Mouse (Mus musculus) CH12.LX (cell line): Measurements from ENCODE around the gene Adprhl2. TPM values are rescaled to one million over a fixed set of nuclear protein-coding genes. Genes with fewer than 3 reads are reported as not detected.

Source experiments
- DNase-seq: peaks from one replicate; pipeline ENCODE4 v3.0.0-alpha.2; 2013; ENCODE audit errors: extremely low read depth
- H3K27ac ChIP-seq: 2 replicates; pipeline ENCODE4 v1.5.1; 2012; ENCODE audit warnings: low read depth, mild to moderate bottlenecking, control low read depth, moderate library complexity; ENCODE audit not compliant: insufficient read depth
- H3K27me3 ChIP-seq: replicated peaks from 2 replicates; pipeline ENCODE3; 2012; ENCODE audit warnings: inconsistent platforms
- H3K36me3 ChIP-seq, 2 experiments: replicated peaks in 1 of 2; 2 replicates each; pipeline versions ENCODE3 to v1.6.1; 2012; ENCODE audit warnings: inconsistent platforms in 1 of 2, low read length in 1 of 2, mild to moderate bottlenecking in 1 of 2, mixed read lengths in 1 of 2, moderate library complexity in 1 of 2; ENCODE audit not compliant: control insufficient read depth in 1 of 2, insufficient read depth in 1 of 2
- H3K4me1 ChIP-seq, 2 experiments: 2 replicates each; pipeline ENCODE4 v1.6.1; 2012; ENCODE audit warnings: inconsistent platforms in 1 of 2, moderate library complexity in 1 of 2; ENCODE audit not compliant: insufficient read depth in 2 of 2, control insufficient read depth in 1 of 2
- H3K4me2 ChIP-seq: 2 replicates; pipeline ENCODE4 v1.6.1; 2012; ENCODE audit warnings: low read depth, mild to moderate bottlenecking, control low read depth; ENCODE audit not compliant: poor library complexity, insufficient read depth, severe bottlenecking
- H3K4me3 ChIP-seq, 3 experiments: fragments of 150-350 bp in 1 of 3; sonication (generic) in 1 of 3; replicated peaks in 1 of 3; 2 replicates each; pipeline versions ENCODE3 to v1.5.1; 2011 to 2012; ENCODE audit warnings: low read depth in 2 of 3, low read length in 2 of 3, mild to moderate bottlenecking in 2 of 3, moderate library complexity in 2 of 3, control low read depth in 1 of 3, improper control_type of control experiment in 1 of 3, inconsistent platforms in 1 of 3, mixed read lengths in 1 of 3; ENCODE audit not compliant: poor library complexity in 1 of 3
- H3K79me2 ChIP-seq: replicated peaks from 2 replicates; pipeline ENCODE4 v1.6.1; 2012; ENCODE audit warnings: mild to moderate bottlenecking, moderate library complexity; ENCODE audit not compliant: control insufficient read depth, poor library complexity, insufficient read depth, severe bottlenecking; ENCODE audit errors: extremely low read depth
- H3K9ac ChIP-seq: 2 replicates; pipeline ENCODE4 v1.6.1; 2012; ENCODE audit warnings: low read depth, mild to moderate bottlenecking, control low read depth, moderate library complexity; ENCODE audit not compliant: insufficient read depth
- H3K9me3 ChIP-seq: replicated peaks from 2 replicates; pipeline ENCODE3; 2012; ENCODE audit warnings: low read length, inconsistent platforms, mixed read lengths
- CHD1 ChIP-seq: IDR thresholded peaks from 2 replicates; pipeline ENCODE4 v1.6.1; 2012; ENCODE audit warnings: low read depth, low read length, improper control_type of control experiment, inconsistent platforms
- CHD2 ChIP-seq: IDR thresholded peaks from 2 replicates; pipeline ENCODE4 v1.6.1; 2011; ENCODE audit warnings: low read length, improper control_type of control experiment
- GABPA ChIP-seq: IDR thresholded peaks from 2 replicates; pipeline ENCODE4 v1.6.1; 2012; ENCODE audit warnings: low read depth, low read length, improper control_type of control experiment, inconsistent platforms; ENCODE audit not compliant: insufficient replicate concordance
- JUN ChIP-seq: IDR thresholded peaks from 2 replicates; pipeline ENCODE4 v1.6.1; 2011; ENCODE audit warnings: low read depth, mild to moderate bottlenecking, low read length, improper control_type of control experiment, moderate library complexity; ENCODE audit not compliant: insufficient read depth
- KAT2A ChIP-seq: IDR thresholded peaks from 2 replicates; pipeline ENCODE4 v1.6.1; 2012; ENCODE audit warnings: low read length, improper control_type of control experiment, inconsistent platforms; ENCODE audit not compliant: insufficient replicate concordance
- MAFK ChIP-seq: IDR thresholded peaks from 2 replicates; pipeline ENCODE4 v1.6.1; 2011; ENCODE audit warnings: low read length, improper control_type of control experiment; ENCODE audit not compliant: insufficient replicate concordance
- MAX ChIP-seq: IDR thresholded peaks from 2 replicates; pipeline ENCODE4 v1.6.1; 2011; ENCODE audit warnings: low read length, improper control_type of control experiment
- MEF2A ChIP-seq: IDR thresholded peaks from 2 replicates; pipeline ENCODE4 v1.6.1; 2014; ENCODE audit warnings: low read depth, mild to moderate bottlenecking, inconsistent platforms, low read length, improper control_type of control experiment, borderline replicate concordance
- MYC ChIP-seq: IDR thresholded peaks from 2 replicates; pipeline ENCODE4 v1.6.1; 2011; ENCODE audit warnings: low read depth, mild to moderate bottlenecking, improper control_type of control experiment, low read length
- PAX5 ChIP-seq: IDR thresholded peaks from 2 replicates; pipeline ENCODE4 v1.6.1; 2012; ENCODE audit warnings: low read length, inconsistent platforms, mixed read lengths
- POLR2AphosphoS2 ChIP-seq: IDR thresholded peaks from 2 replicates; pipeline ENCODE4 v1.6.1; 2011; ENCODE audit warnings: low read depth, low read length, improper control_type of control experiment
- RAD21 ChIP-seq: IDR thresholded peaks from 2 replicates; pipeline ENCODE4 v1.6.1; 2011; ENCODE audit warnings: low read depth, mild to moderate bottlenecking, low read length, improper control_type of control experiment, moderate library complexity
- SIN3A ChIP-seq: IDR thresholded peaks from 2 replicates; pipeline ENCODE4 v1.6.1; 2012; ENCODE audit warnings: low read length, improper control_type of control experiment, inconsistent platforms
- SMC3 ChIP-seq: IDR thresholded peaks from 2 replicates; pipeline ENCODE4 v1.6.1; 2011; ENCODE audit warnings: low read depth, low read length, improper control_type of control experiment
- TCF12 ChIP-seq: IDR thresholded peaks from 2 replicates; pipeline ENCODE4 v1.6.1; 2014; ENCODE audit warnings: low read depth, mild to moderate bottlenecking, inconsistent platforms, low read length, improper control_type of control experiment
- USF1 ChIP-seq: IDR thresholded peaks from 2 replicates; pipeline ENCODE4 v1.6.1; 2014; ENCODE audit warnings: low read depth, mild to moderate bottlenecking, inconsistent platforms, low read length, improper control_type of control experiment
- ZKSCAN1 ChIP-seq: IDR thresholded peaks from 2 replicates; pipeline ENCODE4 v1.6.1; 2012; ENCODE audit warnings: low read depth, inconsistent platforms, low read length, improper control_type of control experiment, borderline replicate concordance
- ZNF384 ChIP-seq: IDR thresholded peaks from 2 replicates; pipeline ENCODE4 v1.6.1; 2012; ENCODE audit warnings: low read depth, low read length, improper control_type of control experiment, inconsistent platforms
- dilution Hi-C: fragments of 300-500 bp; cut with MboI; formaldehyde crosslinking; loops from 2 replicates; pipeline ENCODE4 v1.14.3; 2020; ENCODE audit warnings: low sequenced_read_pairs; ENCODE audit not compliant: extremely low pct_unique_long_range_greater_than_20kb, extremely low pct_ligation_motif_present
- in situ Hi-C: fragments of 300-500 bp; cut with MboI; formaldehyde crosslinking; loops from 3 replicates; pipeline ENCODE4 v1.14.3; 2019; ENCODE audit warnings: low sequenced_read_pairs, low pct_ligation_motif_present, low pct_unique_long_range_greater_than_20kb, mixed read lengths
- polyA plus RNA-seq: library from polyadenylated mRNA; unstranded; fragments of >175 nt; gene quantifications from 2 replicates; pipeline ENCODE4 v1.2.1, GENCODE M21; 2012; ENCODE audit warnings: low read depth; ENCODE audit not compliant: insufficient read length
- total RNA-seq, 2 experiments: library from RNA; depleted of rRNA; stranded (reverse); fragments of 300-350 nt in 1 of 2; fragments of >200 nt in 1 of 2; gene quantifications; 2 replicates each; pipeline ENCODE4 v1.2.3; 2012 to 2014

The Adprhl2 gene
- total and polyA plus RNA-seq, 3 experiments, result 52.0 to 68.5 (median 59.7) TPM

DNA sequence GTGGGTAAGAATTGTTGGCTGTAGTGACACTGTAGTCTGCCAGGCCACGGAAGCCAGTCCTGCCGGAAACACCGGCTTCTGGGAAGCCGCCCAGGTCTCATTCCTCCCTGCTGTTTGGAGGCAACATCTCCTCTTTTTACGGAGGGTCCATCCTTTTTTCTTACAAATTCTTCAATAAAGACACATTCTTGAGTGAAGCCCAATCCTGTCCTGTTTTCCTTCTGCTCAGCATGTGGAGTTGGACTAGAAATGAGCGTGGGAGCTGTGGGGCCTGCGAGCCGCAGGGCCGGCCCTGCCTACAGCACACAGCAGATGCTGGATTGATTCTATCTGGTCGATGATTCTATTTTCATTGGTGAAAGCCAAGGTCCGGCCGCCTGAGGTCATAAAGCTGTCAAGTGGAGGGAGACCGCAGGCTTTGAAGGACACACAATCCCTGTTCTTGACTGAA is 45.8 kb downstream of the Adprhl2 start:
- no peak for DNase-seq
- Histone ChIP-seq H3K4me2 (no peak overlapping the region), H3K9ac (no peak overlapping the region), H3K9me3 (no peaks in the 10 kb centered on the region), H3K36me3 (peaks cover 30 to 52% of the 10 kb centered on the region in 2 experiments), H3K27ac (no peak overlapping the region), H3K79me2 (no peaks in the 10 kb centered on the region), H3K4me3 (no peak overlapping the region), H3K27me3 (no peaks in the 10 kb centered on the region), H3K4me1 (peaks cover 0 to 6% of the 10 kb centered on the region in 2 experiments; a peak in 1 of 4 replicates)
- TF ChIP-seq TCF12 (no peak), SIN3A (no peak), CHD1 (no peak), GABPA (no peak), MEF2A (no peak), MAX (no peak), RAD21 (no peak), PAX5 (no peak), ZNF384 (no peak), KAT2A (no peak), SMC3 (no peak), MAFK (no peak)
- dilution Hi-C loops, result no loop called here
- in situ Hi-C loops, result no loop called here

DNA sequence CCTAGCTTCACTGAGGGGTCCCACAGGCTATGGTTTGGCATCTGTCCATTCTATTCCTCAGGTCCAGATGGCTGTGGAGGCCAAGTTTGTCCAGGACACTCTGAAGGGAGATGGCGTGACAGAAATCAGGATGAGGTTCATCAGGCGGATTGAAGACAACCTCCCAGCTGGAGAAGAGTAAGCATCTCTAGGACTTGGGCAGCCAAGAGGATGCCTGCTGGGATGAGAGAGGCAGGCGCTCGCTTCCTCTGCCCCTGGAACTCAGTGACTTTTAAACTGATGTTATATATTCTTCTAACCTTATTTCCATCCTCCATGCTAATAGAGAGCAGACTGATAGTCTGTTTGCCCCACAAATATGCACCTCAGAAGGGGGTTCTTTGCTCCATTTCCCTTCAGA is 46.4 kb downstream of the Adprhl2 start:
- Histone ChIP-seq H3K27me3 (no peaks in the 10 kb centered on the region), H3K9ac (no peak overlapping the region), H3K79me2 (no peaks in the 10 kb centered on the region), H3K9me3 (no peaks in the 10 kb centered on the region), H3K4me1 (peaks cover 0 to 6% of the 10 kb centered on the region in 2 experiments; a peak in 1 of 4 replicates), H3K27ac (no peak overlapping the region), H3K4me3 (no peak overlapping the region), H3K4me2 (no peak overlapping the region), H3K36me3 (peaks cover 30 to 57% of the 10 kb centered on the region in 2 experiments)
- DNase-seq, result no peak
- dilution Hi-C loops, result no loop called here
- no peak for TF ChIP-seq POLR2AphosphoS2
- no peak for TF ChIP-seq USF1
- TF ChIP-seq ZKSCAN1, result no peak
- no peak for TF ChIP-seq MEF2A
- TF ChIP-seq ZNF384, result no peak
- TF ChIP-seq TCF12, result no peak
- TF ChIP-seq CHD2, result no peak
- TF ChIP-seq GABPA, result no peak
- no peak for TF ChIP-seq MYC
- no peak for TF ChIP-seq JUN
- in situ Hi-C loops, result no loop called here
